Mouse (Mus musculus) right cerebral cortex, postnatal 25 days (tissue): ENCODE measurements around the gene Fntb.

ENCODE experiments used
- DNase-seq: peaks from one replicate; pipeline ENCODE4 v3.0.0; 2022

Fntb gene

GRCm38 (mm10) chr12:76796938-76797539, 31.6 kb downstream of the Fntb start:
- peak; percentile 11 for DNase-seq

DNA sequence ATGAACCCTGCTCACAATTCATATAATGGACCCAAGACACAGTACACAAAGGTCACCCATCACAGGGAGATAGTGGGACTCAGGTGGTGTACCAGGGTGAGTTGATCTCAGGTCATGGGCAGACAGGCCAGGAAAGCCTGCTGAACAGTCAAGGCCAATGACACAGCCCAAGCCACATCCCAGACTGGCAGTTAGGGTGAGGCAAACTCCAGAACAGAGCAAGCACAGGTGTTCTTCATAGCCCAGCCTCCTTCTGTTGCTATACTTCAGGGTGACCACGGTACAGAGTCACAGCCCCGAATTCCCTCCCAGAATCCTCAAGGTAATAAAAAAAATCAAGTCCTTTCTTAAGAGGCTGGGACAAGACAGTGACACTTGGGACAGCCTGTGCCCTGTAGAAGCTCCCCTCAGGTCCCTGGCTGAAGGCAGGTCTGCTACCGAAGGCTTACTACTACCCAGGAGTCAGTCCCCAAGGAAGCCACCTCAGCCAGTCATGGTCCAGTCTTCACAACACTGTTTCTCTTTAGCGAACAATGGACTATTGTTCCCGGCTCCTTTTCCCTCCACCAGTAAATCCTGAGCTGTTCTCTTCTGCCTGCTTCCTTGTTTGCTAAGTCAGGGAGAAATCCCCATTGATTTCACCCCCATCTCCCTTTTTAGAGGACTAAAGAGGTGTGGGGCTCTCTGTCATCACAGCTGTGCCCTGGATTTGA, 32.8 kb downstream of the Fntb start:
- DNase-seq, result no peak

GRCm38 (mm10) chr12:76803028-76803427, 37.6 kb downstream of the Fntb start:
- peak; percentile 31 for DNase-seq

GRCm38 (mm10) chr12:76803700-76804252, 38.4 kb downstream of the Fntb start:
- DNase-seq, result peak; percentile 30

GRCm38 (mm10) chr12:76805056-76805811, 39.8 kb downstream of the Fntb start:
- peak; percentile 30 for DNase-seq

- DNase-seq, result peak; percentile 63
Measured at GRCm38 (mm10) chr12:76807796-76808195, 42.4 kb downstream of the Fntb start.

- no peak for DNase-seq
Measured at GRCm38 (mm10) chr12:76810491-76810890, 45.1 kb downstream of the Fntb start.

GRCm38 (mm10) chr12:76811006-76811405, 45.6 kb downstream of the Fntb start:
- DNase-seq, result no peak

GRCm38 (mm10) chr12:76813543-76813942, 48.2 kb downstream of the Fntb start:
- no peak for DNase-seq

DNA sequence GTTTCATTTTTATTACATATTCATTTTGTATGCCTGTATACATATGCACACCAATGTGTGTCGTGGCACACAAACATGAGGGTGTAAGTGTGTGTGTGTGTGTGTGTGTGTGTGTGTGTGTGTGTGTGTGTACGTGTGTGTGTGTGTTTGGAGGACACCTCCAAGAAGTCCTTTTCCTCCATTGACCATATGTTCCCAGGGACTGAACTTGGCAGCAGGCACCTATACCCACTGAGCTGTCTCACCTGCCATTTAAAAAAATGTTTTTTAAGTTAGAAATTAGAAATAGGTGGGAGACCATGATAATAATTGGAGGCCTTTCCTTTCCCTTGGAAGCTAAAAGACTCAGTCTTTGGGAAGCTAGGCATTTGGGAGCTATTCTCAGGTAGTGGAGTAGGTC, 48.7 kb downstream of the Fntb start:
- no peak for DNase-seq

DNA sequence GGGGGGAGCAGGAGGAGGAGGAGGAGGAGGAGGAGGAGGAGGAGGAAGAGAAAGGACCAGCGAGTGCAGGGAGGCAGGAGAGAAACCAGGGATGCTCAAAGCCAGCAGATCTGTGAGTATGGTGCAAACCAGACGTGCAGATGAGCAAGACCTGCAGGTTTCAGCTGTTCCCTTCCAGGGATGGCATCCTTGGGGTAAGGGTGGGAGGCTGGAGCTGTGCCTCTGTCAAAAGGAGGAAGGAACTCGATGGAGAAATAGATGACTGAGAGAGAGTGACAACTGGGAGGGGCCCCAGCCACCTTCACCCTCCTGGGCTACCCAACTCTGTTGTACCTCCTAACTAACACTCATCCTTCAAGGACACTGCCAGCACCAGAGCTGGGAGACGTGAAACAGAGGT, 51.3 kb downstream of the Fntb start:
- DNase-seq, result no peak

- no peak for DNase-seq
Measured at GRCm38 (mm10) chr12:76817176-76817575, 51.8 kb downstream of the Fntb start.

GRCm38 (mm10) chr12:76818120-76818519, 52.7 kb downstream of the Fntb start:
- no peak for DNase-seq

- DNase-seq, result peak; percentile 80
Measured at GRCm38 (mm10) chr12:76818908-76819307, 53.5 kb downstream of the Fntb start.

DNA sequence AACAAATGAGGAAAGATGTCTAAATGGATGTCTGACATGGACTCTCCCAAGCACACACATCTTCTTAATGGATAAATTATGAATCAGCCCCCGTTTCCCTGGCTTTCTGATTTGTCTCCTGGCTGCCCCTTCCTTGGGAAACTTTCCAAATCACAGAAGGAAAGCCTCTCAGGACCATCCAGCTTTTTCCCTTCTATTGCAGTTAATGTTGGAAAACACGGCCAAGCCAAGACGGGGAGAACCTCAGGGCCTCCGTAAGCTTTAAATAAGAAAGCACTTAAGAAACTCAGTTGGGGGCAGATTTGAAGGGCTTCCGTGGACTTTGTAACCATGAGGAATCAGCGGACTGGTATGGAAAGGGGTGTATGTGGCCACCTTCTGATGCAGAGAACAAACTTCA, 54.4 kb downstream of the Fntb start:
- DNase-seq, result no peak

DNA sequence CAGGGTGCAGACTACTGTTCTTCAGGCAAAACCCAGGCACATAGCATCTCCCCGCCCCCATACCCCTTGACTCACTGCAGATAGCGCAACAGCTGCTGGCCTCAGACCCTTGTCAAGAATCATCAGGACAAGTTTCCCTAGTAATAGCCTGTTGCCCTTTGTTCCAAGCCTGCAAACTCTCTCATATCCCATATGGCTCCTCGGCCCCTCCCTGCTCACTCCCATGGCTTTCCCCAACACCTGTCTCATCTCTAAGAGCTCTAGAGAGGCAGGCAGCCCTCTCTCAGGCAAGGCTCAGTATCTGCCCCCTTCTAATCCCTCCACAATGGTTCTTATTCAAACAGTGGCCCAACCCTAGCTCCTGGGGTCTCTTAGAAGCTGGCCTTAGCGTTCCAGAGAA, 55.2 kb downstream of the Fntb start:
- no peak for DNase-seq

DNA sequence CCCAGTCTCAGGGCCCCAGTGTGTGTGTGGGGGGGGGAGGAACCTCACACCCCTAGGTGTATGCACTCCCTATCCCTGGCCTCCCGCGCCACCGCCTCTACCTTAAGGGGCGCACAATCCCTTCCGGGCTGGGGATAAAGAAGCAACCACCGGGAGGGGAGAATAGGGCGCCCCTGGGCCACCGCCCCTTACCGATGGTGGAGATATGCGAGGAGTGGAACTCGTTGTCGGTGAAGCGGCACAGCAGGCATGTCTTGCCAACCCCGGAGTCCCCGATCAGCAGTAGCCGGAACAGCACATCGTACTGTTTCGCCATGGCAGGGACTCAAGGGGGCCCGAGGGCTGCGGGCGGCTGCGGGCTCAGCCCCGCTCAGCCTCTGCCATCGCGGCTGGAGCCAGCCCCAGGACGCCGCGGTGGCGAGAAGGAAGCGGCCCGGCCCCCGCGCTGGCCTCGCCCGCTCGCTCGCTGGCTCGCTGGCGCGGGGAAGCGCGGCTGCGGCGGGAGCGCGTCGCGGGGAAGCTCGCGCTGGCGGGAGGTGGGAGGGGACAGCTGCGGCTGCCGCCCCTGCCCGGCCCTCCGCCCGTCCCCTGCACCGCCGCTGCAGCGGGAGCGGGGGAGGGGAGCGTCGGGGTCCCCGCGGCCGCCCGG, 56.7 kb downstream of the Fntb start:
- DNase-seq, result peak; percentile 71

DNA sequence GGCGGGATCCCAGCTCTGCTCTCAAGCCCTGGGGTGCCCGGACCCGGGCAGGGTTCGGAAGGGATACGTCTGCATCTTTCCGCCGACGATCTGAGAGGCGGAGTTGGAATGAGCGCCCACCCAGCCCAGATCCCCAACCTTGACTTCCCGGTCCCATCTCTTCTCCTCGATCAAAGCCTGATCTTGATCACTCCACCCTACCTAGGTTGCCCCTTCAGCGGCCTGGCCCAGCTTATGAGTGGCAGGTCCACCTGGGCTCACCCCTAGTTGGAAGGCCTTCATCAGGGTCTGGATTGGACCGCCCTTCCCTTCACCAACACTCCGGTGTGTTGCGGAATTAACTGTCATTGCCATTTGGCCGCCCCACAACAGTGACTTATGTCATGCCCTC, 57.3 kb downstream of the Fntb start, which contains the start of gene Rab15:
TSS of gene Rab15 (minus strand) at position 258 of the 391 bp plus-strand sequence.
- DNase-seq, result no peak

GRCm38 (mm10) chr12:76825283-76825682, 59.9 kb downstream of the Fntb start:
- DNase-seq, result no peak

GRCm38 (mm10) chr12:76832704-76833103, 67.3 kb downstream of the Fntb start:
- no peak for DNase-seq

GRCm38 (mm10) chr12:76837101-76837843, 71.9 kb downstream of the Fntb start:
- peak; percentile 98 for DNase-seq
